Mouse (Mus musculus) bone marrow, adult 2 months (tissue): ENCODE data around the gene Trh. TPM values are rescaled to one million over a fixed set of nuclear protein-coding genes. Genes with fewer than 3 reads are reported as not detected.

Experiments
- H3K27ac ChIP-seq: fragments of 200-500 bp; 2 replicates; pipeline ENCODE4 v1.5.1; 2012; ENCODE audit warnings: low read depth, mild to moderate bottlenecking, control low read depth, inconsistent platforms, low read length; ENCODE audit not compliant: control insufficient read depth, poor library complexity, insufficient read depth
- H3K4me1 ChIP-seq: fragments of 200-500 bp; 2 replicates; pipeline ENCODE4 v1.6.1; 2011; ENCODE audit warnings: low read length; ENCODE audit not compliant: control insufficient read depth, insufficient read depth
- H3K4me3 ChIP-seq: fragments of 200-500 bp; replicated peaks from 2 replicates; pipeline ENCODE3; 2011; ENCODE audit warnings: mild to moderate bottlenecking, low read depth, low read length, control low read depth; ENCODE audit not compliant: control insufficient read depth
- CTCF ChIP-seq: fragments of 200-500 bp; IDR thresholded peaks from 2 replicates; pipeline ENCODE4 v1.5.1; 2011; ENCODE audit warnings: low read length, control low read depth; ENCODE audit not compliant: control insufficient read depth, insufficient read depth
- POLR2A ChIP-seq: fragments of 200-500 bp; IDR thresholded peaks from 2 replicates; pipeline ENCODE4 v1.6.1; 2011; ENCODE audit warnings: low read depth, mild to moderate bottlenecking, control low read depth, low read length, borderline replicate concordance; ENCODE audit not compliant: control insufficient read depth
- WGBS: fragments of 180-500 bp; shearing (Covaris S2); methylation state at CpG from one replicate; pipeline ENCODE4 v1.1.7; 2018; 5-methylcytosine and 5-hydroxymethylcytosine counted together
- polyA plus RNA-seq: library from polyadenylated mRNA; stranded (reverse); fragments of >200 nt; gene quantifications from 2 replicates; pipeline ENCODE4 v1.2.4, GENCODE M21; 2011; ENCODE audit warnings: low replicate concordance; ENCODE audit not compliant: missing spikeins, insufficient read depth, insufficient read length

Trh gene
- polyA plus RNA-seq, 1 experiment = 13.5 TPM

GRCm38 (mm10) chr6:92231762-92232161 lies 12.7 kb downstream of the Trh start:
- no peak overlapping the region for H3K4me3 ChIP-seq
- TF ChIP-seq POLR2A (no peak), CTCF (no peak)
- WGBS = 64% methylated on average over 4 of the region's 4 CpGs
- no peak overlapping the region for H3K27ac ChIP-seq
- H3K4me1 ChIP-seq = no peaks in the 10 kb centered on the region

DNA sequence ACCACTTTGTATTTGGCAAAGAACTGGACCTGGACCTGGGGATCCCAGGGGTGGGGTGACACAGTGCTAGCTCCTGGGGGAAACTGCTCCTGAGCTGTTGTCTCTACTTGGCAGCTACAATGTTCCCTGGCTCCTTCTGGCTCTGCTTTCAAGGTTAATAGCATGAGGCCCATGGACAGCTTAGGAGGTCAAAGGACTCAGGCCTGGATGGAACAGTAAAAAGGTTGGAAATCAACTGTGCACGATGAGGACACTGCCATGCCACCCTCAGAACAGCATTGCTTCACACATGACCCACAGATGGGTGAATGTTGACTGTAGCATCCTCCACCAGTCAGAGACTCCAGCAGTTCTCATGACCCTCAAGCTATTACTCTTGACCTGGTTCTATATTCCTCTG lies 13.1 kb downstream of the Trh start:
- TF ChIP-seq CTCF (no peak), POLR2A (no peak)
- Histone ChIP-seq H3K4me3 (no peak overlapping the region), H3K4me1 (no peaks in the 10 kb centered on the region), H3K27ac (no peak overlapping the region)
- 57% methylated on average over 1 of the region's 1 CpGs for WGBS

DNA sequence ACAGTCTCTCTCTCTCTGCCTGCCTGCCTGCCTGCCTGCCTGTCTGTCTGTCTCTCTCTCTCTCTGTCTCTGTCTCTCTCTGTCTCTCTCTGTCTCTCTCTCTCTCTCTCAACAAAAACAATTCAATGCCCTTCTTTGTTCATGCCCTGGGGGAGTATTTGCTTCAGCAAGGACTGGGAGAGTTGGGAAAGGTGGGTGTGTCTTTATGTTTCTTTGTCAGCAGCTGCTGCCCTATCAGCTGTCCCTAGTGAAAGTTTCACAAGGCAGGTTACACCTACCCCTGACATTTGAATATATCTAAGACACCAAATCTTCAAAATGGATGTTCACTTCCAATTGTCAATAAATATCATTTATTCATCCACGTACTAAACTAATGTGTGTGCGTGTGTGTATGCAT lies 14.9 kb downstream of the Trh start:
- 73% methylated on average over 2 of the region's 2 CpGs for WGBS
- TF ChIP-seq CTCF (no peak), POLR2A (no peak)
- no peaks in the 10 kb centered on the region for H3K4me1 ChIP-seq
- no peak overlapping the region for H3K27ac ChIP-seq
- H3K4me3 ChIP-seq = no peak overlapping the region

DNA sequence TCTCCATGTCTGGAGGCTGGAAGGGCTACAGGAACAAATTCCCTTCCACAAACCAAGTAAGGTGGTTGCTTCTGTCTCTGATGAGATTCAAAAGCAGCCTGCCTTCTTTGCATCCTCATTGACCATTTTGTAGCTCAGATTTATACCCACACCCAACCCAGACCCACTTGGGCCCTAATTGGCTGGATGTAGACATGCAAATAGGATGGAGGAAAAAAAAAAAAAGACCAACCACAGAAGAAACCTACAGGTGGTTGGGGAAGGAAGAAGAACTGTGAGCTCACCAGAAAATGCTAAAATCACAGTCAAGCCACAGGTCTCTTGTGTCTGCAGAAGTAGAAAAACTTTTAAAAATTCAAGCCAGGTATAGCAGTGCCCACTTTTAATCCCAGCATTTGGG lies 15.3 kb downstream of the Trh start:
- TF ChIP-seq CTCF = no peak
- no peak for TF ChIP-seq POLR2A
- Histone ChIP-seq H3K27ac (no peak overlapping the region), H3K4me3 (no peak overlapping the region), H3K4me1 (no peaks in the 10 kb centered on the region)

GRCm38 (mm10) chr6:92224981-92225380 lies 19.5 kb downstream of the Trh start:
- WGBS = 83% methylated on average over 1 of the region's 1 CpGs
- Histone ChIP-seq H3K4me3 (no peak overlapping the region), H3K27ac (no peak overlapping the region), H3K4me1 (no peaks in the 10 kb centered on the region)
- TF ChIP-seq CTCF (no peak), POLR2A (no peak)

- no peak for TF ChIP-seq POLR2A
- H3K27ac ChIP-seq = no peak overlapping the region
- H3K4me1 ChIP-seq = no peaks in the 10 kb centered on the region
- WGBS = 74% methylated on average over 3 of the region's 3 CpGs
- no peak overlapping the region for H3K4me3 ChIP-seq
These were observed 22.4 kb downstream of the Trh start for GRCm38 (mm10) chr6:92222021-92222420.

GRCm38 (mm10) chr6:92221604-92222003 lies 22.8 kb downstream of the Trh start:
- H3K27ac ChIP-seq = no peak overlapping the region
- WGBS = 79% methylated on average over 6 of the region's 6 CpGs

GRCm38 (mm10) chr6:92219445-92219844 lies 25.0 kb downstream of the Trh start:
- no peaks in the 10 kb centered on the region; the same call in 1 of the 2 replicates for H3K4me1 ChIP-seq

More at GRCm38 (mm10) chr6:92221604-92222003, 22.8 kb downstream of the Trh start:
- H3K4me3 ChIP-seq = no peak overlapping the region
- TF ChIP-seq CTCF = no peak
- TF ChIP-seq POLR2A = no peak
- H3K4me1 ChIP-seq = no peaks in the 10 kb centered on the region

DNA sequence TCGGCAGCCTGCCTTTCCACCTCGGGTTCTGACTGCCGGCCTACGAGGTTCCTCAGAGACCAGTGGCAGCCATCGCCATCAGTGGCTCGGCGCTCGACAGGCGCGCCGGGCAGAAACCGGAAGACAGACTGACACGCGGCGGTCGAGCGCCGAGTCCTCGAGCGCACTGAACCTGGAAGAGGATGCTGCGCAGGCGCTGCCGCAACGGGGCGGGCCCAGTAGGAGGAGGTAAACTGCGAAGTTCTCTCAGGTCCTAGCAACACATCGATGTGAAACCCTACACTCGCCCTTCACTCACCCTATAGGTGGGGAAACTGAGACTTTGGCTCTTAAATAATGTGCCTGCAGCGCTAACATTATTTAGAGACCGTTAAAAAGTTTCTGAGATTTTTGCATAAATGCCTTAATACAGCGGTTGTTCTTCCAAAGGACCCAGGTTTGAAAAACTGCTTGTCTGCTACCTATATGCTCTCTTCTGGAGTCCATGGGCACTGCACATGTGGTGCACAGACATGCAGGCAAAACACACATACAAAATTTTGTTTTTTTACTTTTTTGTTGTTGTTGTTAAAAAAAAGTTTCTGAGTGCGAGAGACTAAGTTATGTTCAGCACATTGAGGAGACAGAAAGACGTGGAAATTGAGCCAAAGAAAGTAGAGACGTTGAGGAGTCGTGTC lies 29.5 kb downstream of the Trh start, which contains the start of gene Rbsn:
TSS of gene Rbsn (minus strand) at position 153 of the 677 bp plus-strand sequence.
- TF ChIP-seq CTCF (no peak), POLR2A (peak; percentile 83; the same call in 1 of the 2 replicates)
- H3K27ac ChIP-seq = peak within 1 kb of the TSS; percentile 84
- H3K4me3 ChIP-seq = peak within 1 kb of the TSS; percentile 99
- no peaks in the 10 kb centered on the region; the same call in 1 of the 2 replicates for H3K4me1 ChIP-seq
- 10% methylated on average over 35 of the region's 35 CpGs for WGBS

More at GRCm38 (mm10) chr6:92219445-92219844, 25.0 kb downstream of the Trh start:
- TF ChIP-seq POLR2A (no peak), CTCF (peak; percentile 24; the same call in 1 of the 2 replicates)
- 53% methylated on average over 3 of the region's 3 CpGs for WGBS
- Histone ChIP-seq H3K4me3 (no peak overlapping the region), H3K27ac (no peak overlapping the region)
